Mouse (Mus musculus) frontal cortex, postnatal 14 days (tissue): Measurements from ENCODE around the gene Sema4a.
A peak's percentile ranks its signal among the peaks of the same experiment; 100 is the strongest.
"Not testable (repeated sequence)": the region's sequence is repeated elsewhere in the genome, so short reads cannot be mapped to it uniquely, and the experiment has no call there.

ENCODE experiments used
- DNase-seq, 2 experiments: peaks; one replicate each; pipeline ENCODE4 v3.0.0; 2022; ENCODE audit warnings: low spot score in 2 of 2

Sema4a gene

GRCm38 (mm10) chr3:88455588-88456264, 5.3 kb downstream of the Sema4a start:
- DNase-seq, result no peak

DNA sequence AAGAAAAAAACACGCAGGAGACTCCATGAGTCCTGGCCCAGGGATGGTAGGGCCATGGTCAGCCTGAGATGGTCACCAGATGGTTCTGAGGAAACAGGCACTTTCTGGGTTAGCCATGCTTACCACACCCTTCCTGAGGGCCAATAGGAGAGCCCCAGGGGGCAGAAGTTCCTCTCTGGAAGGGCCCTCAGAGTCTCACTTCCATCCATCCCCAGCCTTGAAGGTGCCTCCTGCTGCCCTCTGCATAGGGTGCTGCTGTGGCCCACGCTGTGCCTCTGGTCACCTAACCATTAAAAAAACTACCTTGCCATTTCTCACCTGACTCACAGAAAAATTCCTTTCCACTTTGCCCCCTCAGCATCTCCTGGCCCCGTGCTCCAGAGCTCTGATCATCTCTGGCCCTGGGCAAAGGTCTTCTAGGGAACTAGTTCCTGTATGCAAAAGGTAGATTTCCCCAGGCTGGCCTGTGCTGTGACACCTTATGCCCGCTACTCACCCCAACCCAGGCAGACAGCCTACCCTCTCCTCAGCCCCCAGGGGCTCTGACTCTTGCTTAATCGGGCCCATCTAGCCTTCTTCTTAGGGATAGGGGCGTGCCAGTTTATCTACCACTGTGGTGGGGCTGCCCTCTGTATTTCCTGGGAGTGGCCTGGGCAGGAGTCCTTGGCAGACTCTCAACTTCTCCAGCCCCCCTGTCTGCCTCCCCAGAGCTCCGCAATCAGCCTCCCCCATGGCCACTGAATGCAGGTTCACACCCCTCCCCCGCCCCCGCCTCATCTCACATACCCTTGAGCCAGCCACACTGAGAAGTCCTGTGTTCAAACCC, 6.0 kb downstream of the Sema4a start:
- no peak for DNase-seq

DNA sequence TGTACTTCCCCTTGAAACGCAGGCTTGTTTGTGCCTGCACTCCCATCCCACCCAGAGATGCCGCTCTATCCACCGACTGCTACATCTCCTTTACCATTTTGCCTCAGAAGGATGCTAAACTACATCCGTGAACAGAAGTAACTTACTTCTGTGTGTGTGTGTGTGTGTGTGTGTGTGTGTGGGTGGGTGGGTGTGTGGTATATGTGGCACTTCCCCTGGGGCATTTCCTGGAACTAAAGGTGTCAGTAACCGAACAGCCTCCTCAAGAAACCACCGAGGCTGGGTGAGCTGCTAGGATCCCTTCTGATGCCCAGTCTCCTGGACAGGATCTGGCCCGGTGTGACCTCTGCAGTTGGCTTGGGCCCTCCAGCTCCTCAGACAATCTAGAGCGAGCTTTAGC, 7.0 kb downstream of the Sema4a start:
- DNase-seq, result no peak

DNA sequence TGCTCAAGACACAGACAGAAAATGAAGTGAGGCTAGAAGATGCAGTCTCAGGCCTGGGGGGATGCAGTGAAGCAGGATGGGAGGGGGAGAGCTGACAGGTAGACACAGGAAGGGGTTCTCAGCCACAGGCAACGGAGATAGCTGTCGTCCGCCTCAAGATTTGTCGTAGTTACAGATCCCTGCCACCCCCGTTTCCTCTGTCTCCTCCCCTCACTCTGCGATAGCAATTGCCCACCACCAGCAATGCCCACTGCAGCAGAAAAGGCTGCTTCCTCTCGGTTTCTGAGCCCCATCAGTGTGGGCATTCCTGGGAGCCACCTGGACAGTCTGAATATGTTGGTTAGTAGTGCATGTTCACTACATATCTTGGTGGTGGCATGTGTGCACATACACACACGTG, 7.6 kb downstream of the Sema4a start:
- no peak for DNase-seq

- no peak for DNase-seq
Observed at GRCm38 (mm10) chr3:88452716-88453115, 8.3 kb downstream of the Sema4a start.

- no peak for DNase-seq
Observed at GRCm38 (mm10) chr3:88452246-88452645, 8.7 kb downstream of the Sema4a start.

DNA sequence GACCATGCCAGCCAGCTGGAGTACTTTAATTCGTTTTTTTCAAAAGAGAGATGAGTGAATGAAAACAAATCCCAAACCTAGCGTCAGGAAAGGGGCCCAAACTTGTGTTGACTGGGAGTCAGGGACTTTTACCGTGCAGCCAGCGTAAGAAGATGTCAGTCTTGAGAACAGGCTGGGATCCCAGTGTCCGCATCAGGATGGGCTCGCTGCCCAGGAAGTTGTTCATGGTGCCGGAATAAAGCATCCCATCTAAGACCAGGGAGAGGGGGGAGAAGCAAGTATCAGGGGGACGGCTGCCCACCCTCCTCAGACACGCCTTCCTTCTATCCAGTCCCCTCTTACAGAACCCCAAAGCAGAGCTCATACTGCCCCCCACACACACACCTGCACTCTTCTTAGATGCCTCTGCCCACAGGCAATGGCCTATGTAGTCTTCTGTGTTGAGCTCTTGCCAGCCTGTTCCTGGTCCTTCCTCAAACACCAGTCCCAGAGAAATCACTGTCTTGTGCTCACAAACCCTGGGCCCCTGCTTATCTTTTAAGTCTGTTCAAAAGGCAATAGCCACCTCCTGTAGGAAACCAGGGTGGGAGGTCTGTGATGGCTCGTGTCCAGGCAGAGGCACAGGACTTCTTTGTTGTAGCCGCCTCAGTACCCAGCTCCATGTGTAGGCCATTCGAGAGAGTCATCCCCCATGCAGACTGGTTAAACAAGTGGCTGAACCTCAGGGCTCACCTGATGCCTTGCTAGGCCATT, 10.4 kb downstream of the Sema4a start:
- no peak for DNase-seq

DNA sequence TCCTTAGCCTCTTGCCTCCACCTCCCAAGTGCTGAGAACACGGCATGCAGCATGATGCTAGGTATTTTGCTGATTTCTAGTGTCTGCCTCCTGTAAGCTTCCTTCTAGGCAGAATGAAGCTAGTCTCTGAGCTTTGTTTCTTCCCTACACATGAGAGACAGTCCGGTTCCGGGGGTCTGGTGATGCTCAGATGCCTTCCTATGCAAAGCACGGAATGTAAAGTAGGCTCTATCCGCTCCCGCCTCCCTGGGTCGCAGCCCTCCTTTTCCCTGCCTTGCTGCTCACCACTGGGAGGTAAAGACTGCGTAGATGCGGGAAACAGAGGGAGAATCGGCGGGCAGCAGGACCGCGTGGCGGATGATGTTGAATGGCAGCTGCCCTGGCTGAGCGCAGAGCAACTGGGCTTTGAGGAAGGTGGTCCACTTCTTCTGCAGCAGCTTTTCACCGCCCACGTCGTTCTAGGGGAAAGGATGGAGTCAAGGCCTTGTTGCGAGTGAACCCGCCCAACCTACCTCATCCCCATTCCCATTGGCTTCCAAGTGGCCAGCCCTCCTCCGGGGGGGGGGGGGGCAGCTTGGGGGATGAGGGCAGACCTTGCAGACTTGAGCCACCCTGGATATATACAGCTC, 11.5 kb downstream of the Sema4a start:
- DNase-seq, result no peak

GRCm38 (mm10) chr3:88448443-88448842, 12.5 kb downstream of the Sema4a start:
- DNase-seq, result no peak

GRCm38 (mm10) chr3:88447676-88448183, 13.3 kb downstream of the Sema4a start:
- DNase-seq, result no peak

GRCm38 (mm10) chr3:88446471-88447123, 14.4 kb downstream of the Sema4a start:
- no peak for DNase-seq

GRCm38 (mm10) chr3:88442888-88443287, 18.1 kb downstream of the Sema4a start:
- no peak for DNase-seq

DNA sequence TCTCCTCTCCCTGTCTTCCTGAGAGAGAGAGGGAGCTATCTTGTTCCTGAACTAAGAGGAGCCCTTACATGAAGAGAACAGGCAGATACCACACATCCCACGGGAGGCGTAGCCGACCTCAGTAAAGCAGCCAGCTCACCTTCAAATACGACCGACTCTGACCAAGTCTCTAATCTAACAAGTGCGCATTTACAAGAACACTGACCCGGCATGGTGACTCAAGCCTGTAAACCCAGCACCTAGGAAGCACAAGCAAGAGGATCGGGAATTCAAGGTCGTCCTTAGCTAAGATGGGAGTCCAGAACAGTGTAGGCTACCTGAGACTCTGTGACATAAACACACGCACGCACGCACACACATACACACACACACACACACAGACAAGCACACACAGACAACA, 18.5 kb downstream of the Sema4a start:
- no peak for DNase-seq

DNA sequence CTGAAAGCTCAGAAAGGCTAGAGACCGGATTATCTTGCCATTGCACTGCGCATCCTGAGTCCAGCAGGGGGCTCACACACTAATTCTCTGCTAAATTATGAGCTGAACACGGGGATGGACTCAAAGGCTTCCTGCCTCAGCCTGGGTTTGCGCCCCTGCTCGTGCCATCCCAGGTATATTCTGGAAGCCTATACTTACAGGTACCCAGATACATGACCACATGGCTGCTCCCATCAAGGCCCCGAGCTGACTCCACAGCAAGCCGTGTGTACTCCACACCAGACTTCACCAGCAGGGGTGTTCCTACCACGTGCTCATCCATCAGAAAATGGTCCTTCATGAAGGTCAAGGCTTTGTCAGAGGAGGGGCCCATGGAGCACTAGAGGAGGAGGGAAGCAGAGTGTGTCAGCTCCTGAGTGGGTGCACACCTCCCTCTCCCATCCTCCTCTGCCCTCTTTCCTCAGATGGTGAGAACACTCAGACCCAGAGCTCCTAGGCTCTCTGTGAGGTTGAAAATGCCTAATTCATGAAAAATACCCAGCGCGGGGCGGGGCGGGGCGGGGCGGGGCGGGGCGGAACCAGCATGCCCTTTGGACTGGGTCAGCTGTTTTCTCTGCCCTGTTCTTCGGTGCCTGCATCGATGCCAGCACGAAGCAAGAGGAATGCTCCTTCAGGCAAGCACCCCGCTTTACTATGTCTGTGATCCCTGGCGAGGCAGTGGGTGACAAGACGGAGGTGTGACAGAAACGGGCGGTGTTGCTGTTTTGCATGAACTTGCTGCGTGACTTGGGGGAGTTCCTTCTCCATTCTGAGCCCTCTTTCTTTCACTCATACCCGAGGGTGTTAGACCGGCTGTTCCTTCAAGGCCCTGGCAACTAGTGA, 20.2 kb downstream of the Sema4a start:
- DNase-seq, result no peak

- DNase-seq, result no peak
Observed at GRCm38 (mm10) chr3:88439582-88439981, 21.4 kb downstream of the Sema4a start.

- no peak for DNase-seq
Observed at GRCm38 (mm10) chr3:88437454-88437853, 23.5 kb downstream of the Sema4a start.

GRCm38 (mm10) chr3:88436395-88437201, 24.4 kb downstream of the Sema4a start:
- no peak for DNase-seq

GRCm38 (mm10) chr3:88435515-88435914, 25.5 kb downstream of the Sema4a start:
- DNase-seq, result peak; percentile 63 to 72

- DNase-seq, result not testable (repeated sequence)
Observed at GRCm38 (mm10) chr3:88428639-88429038, 32.3 kb downstream of the Sema4a start.
